Mouse (Mus musculus) megakaryocyte, embryonic 14.5 days (primary cell): ENCODE results near the gene Matk.

Experiments used
- FLI1 ChIP-seq: IDR thresholded peaks from 2 replicates; pipeline ENCODE4 v1.6.1; 2012; ENCODE audit warnings: low read length, inconsistent platforms, mixed read lengths
- GATA1 ChIP-seq: IDR thresholded peaks from 3 replicates; pipeline ENCODE4 v1.6.1; 2012; ENCODE audit warnings: mixed read lengths, low read length, inconsistent platforms, borderline replicate concordance

DNA sequence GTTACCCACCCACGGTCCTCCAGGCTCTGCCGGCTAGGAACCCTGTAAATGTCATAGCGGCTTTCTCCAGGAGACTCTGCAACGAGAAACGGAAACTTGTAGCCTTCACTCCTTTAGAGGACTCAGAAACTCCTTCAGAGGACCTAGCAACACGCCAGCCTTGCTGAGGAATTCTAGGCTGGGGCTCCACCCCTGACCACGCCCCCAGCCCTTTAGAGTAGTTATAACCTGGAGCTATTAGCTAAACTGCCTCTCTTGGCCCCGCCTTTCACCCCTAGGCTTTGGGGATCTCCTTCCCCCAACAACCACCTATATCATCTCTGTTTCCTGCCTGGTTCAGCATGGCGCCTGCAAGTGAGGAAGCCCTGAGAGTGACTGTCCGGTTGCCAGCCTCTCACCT, 26.8 kb downstream of the Matk start:
- TF ChIP-seq GATA1 (no peak), FLI1 (no peak)
